In the genomic region with DNA sequence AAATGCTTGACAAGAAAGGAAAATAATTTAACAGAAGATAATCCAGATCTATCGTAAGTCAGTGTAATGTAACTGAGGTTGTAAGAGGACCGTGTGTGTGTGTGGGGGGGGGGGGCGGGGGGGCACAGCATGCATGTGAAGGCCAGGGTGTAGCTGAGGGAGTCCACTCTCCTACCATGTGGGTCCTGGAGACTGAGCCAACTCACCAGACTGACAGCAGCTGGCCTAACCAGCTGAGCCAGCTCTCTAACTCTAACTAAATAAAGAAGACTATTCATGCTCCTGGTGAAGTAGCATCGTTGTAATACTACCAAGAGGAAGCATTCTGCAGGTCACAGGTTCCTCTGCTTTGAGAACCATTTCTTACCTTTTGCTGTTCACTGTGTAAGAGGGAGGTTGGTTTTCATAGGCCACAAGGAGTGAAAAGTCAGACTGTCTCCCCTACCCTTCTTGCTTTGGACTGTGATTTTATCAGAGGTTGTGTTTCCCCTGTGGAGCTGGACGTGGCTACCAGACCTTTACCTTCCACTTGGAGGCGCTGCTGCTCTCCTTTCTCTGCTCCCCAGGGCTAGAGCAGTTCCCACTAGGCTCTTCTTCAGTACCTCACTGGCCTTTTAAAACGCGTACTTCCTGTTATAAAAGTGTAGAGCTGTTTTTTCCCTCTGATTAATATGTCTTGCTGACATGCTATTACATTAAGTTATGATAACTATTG, we compare ENCODE assay signal across 9 mouse cellular contexts. TPM values are rescaled to one million over a fixed set of nuclear protein-coding genes. Genes with fewer than 3 reads are reported as not detected.
DNase-seq lines count a peak whose midpoint lies in the region; ATAC-seq and TF ChIP-seq lines count a peak whose summit lies in the region.
"Had no signal": no experiment of that assay in that cellular context is flagged by ENCODE, and none has a peak within 500 bp of the region (broad histone marks: within the 10 kb centered on the region; RNA-seq: fewer than 3 reads in every experiment).

No protein-coding gene starts in this region.

- H3K9me3 ChIP-seq in forebrain, embryonic 13.5 days (replicated peaks): no peaks in the 10 kb centered on the region
- H3K9me3 ChIP-seq in forebrain, embryonic 12.5 days: no peaks in the 10 kb centered on the region
- H3K9me3 ChIP-seq in liver, embryonic 11.5 days (ENCODE audit: control insufficient read depth, low read length): no peaks in the 10 kb centered on the region
- H3K9me3 ChIP-seq: hindbrain, embryonic 15.5 days had no signal

- H3K27ac ChIP-seq in forebrain, embryonic 13.5 days: no peak overlapping the region
- no peak overlapping the region for H3K27ac ChIP-seq in forebrain, embryonic 12.5 days
- H3K27ac ChIP-seq in liver, adult 2 months (replicated peaks; ENCODE audit: insufficient read depth, low read depth, low read length): no peak overlapping the region
- H3K27ac ChIP-seq in liver, embryonic 11.5 days (ENCODE audit: low read depth, low read length): no peak overlapping the region
- H3K27ac ChIP-seq: hindbrain, embryonic 15.5 days had no signal

- no peaks in the 10 kb centered on the region for H3K79me2 ChIP-seq in liver, adult 2 months (ENCODE audit: control insufficient read depth, insufficient read depth, low read length)

- no peak overlapping the region for H3K4me2 ChIP-seq in forebrain, embryonic 13.5 days
- H3K4me2 ChIP-seq in forebrain, embryonic 12.5 days: no peak overlapping the region
- no peak overlapping the region for H3K4me2 ChIP-seq in liver, embryonic 11.5 days
- H3K4me2 ChIP-seq: hindbrain, embryonic 15.5 days had no signal

- H3K9ac ChIP-seq in forebrain, embryonic 13.5 days: no peak overlapping the region
- no peak overlapping the region for H3K9ac ChIP-seq in forebrain, embryonic 12.5 days
- H3K9ac ChIP-seq in liver, adult 2 months (ENCODE audit: low read depth, low read length): no peak overlapping the region
- no peak overlapping the region for H3K9ac ChIP-seq in liver, embryonic 11.5 days (ENCODE audit: low read depth, low read length)
- H3K9ac ChIP-seq: hindbrain, embryonic 15.5 days had no signal

- H3K4me3 ChIP-seq in forebrain, embryonic 13.5 days: no peak overlapping the region
- H3K4me3 ChIP-seq in forebrain, embryonic 12.5 days (replicated peaks): no peak overlapping the region
- no peak overlapping the region for H3K4me3 ChIP-seq in liver, adult 2 months (ENCODE audit: insufficient read depth, low read depth, low read length)
- no peak overlapping the region for H3K4me3 ChIP-seq in liver, embryonic 11.5 days (ENCODE audit: low read depth, low read length)
- H3K4me3 ChIP-seq: hindbrain, embryonic 15.5 days had no signal

- peaks cover 29% of the 10 kb centered on the region for H3K36me3 ChIP-seq in forebrain, embryonic 13.5 days (ENCODE audit: poor library complexity, severe bottlenecking)
- H3K36me3 ChIP-seq in forebrain, embryonic 12.5 days (replicated peaks): peaks cover 25% of the 10 kb centered on the region
- peaks cover 16% of the 10 kb centered on the region for H3K36me3 ChIP-seq in liver, adult 2 months (ENCODE audit: control insufficient read depth, insufficient read depth, low read length)
- peaks cover 9% of the 10 kb centered on the region for H3K36me3 ChIP-seq in liver, embryonic 11.5 days (ENCODE audit: control insufficient read depth, insufficient read depth, low read length)

- peak; percentile 43; the same call in 1 of the 2 replicates for ATAC-seq in forebrain, embryonic 13.5 days
- no peak for ATAC-seq in forebrain, embryonic 12.5 days (ENCODE audit: low FRiP score)
- no peak for ATAC-seq in liver, embryonic 11.5 days (replicated peaks; ENCODE audit: low FRiP score)

- TF ChIP-seq POLR2A in liver, adult 2 months (IDR thresholded peaks at IDR 0.05; ENCODE audit: extremely low read depth, insufficient read depth, low read length): no peak

- peak; percentile 64 for TF ChIP-seq CTCF in liver, adult 2 months (IDR thresholded peaks at IDR 0.05; ENCODE audit: low read depth, low read length)

- peak; percentile 6 for DNase-seq in liver, adult 2 months (ENCODE audit: extremely low read depth, low read depth, low spot score)
- DNase-seq in liver, embryonic 11.5 days (ENCODE audit: low spot score): no peak
- peak; percentile 7 for DNase-seq in adipocyte (ENCODE audit: low spot score)
- DNase-seq in induced T-regulatory cell, adult 2 months (ENCODE audit: low read depth): peak; percentile 13
- DNase-seq in thymus, postnatal 0 days (ENCODE audit: low spot score): no peak
- DNase-seq in thymus, postnatal 14 days: no peak

- WGBS in forebrain, embryonic 13.5 days: 67% methylated on average over 8 of the region's 8 CpGs
- WGBS in forebrain, embryonic 12.5 days: 68% methylated on average over 8 of the region's 8 CpGs
- 77% methylated on average over 8 of the region's 8 CpGs for WGBS in liver, adult 2 months
- WGBS in liver, embryonic 11.5 days: 65% methylated on average over 8 of the region's 8 CpGs

- no peaks in the 10 kb centered on the region for H3K4me1 ChIP-seq in forebrain, embryonic 13.5 days
- H3K4me1 ChIP-seq in forebrain, embryonic 12.5 days: no peaks in the 10 kb centered on the region
- H3K4me1 ChIP-seq in liver, adult 2 months (ENCODE audit: control insufficient read depth, insufficient read depth, low read length): no peaks in the 10 kb centered on the region
- no peaks in the 10 kb centered on the region for H3K4me1 ChIP-seq in liver, embryonic 11.5 days (replicated peaks; ENCODE audit: control insufficient read depth, insufficient read depth, low read length)
- H3K4me1 ChIP-seq: hindbrain, embryonic 15.5 days had no signal

- no peaks in the 10 kb centered on the region for H3K27me3 ChIP-seq in forebrain, embryonic 13.5 days
- H3K27me3 ChIP-seq in forebrain, embryonic 12.5 days: no peaks in the 10 kb centered on the region
- no peaks in the 10 kb centered on the region for H3K27me3 ChIP-seq in liver, adult 2 months (ENCODE audit: control insufficient read depth, insufficient read depth, low read length)
- H3K27me3 ChIP-seq in liver, embryonic 11.5 days (replicated peaks; ENCODE audit: control insufficient read depth, insufficient read depth, low read length): no peaks in the 10 kb centered on the region
- H3K27me3 ChIP-seq: hindbrain, embryonic 15.5 days had no signal

RNA-seq across cellular contexts. Expression of gene Impg2, which starts 28.1 kb away (rescaled TPM):
- 0.26 TPM in 2 replicates for polyA plus RNA-seq in forebrain, embryonic 13.5 days (2015; fragmentation: Nextera tagmentation; extraction: Ambion mirVana)
- 0.22 TPM in 2 replicates for polyA plus RNA-seq in forebrain, embryonic 12.5 days (2016; fragmentation: Nextera tagmentation; extraction: Ambion mirVana)
- total RNA-seq in liver, adult 2 months (2014; rRNA removed): 2.9 and 3.2 TPM in 2 replicates
- polyA plus RNA-seq in liver, adult 2 months (2012; rRNA removed): 0.19 and 0.31 TPM in 2 replicates
- 0.12 and 0.16 TPM in 2 replicates for polyA plus RNA-seq in liver, embryonic 11.5 days (2014; fragmentation: Nextera tagmentation; extraction: Ambion mirVana)
- 0.25 and 0.37 TPM in 2 replicates for polyA plus RNA-seq in thymus, postnatal 0 days (2015; fragmentation: Nextera tagmentation; extraction: Ambion mirVana)

Comparison
In these comparisons a context has a peak if more than half of its experiments do, and no peak if none do; other contexts are left out.
1. DNase-seq: peak in liver, adult 2 months (single experiment), adipocyte (single experiment) and induced T-regulatory cell, adult 2 months (single experiment); none in liver, embryonic 11.5 days (single experiment), thymus, postnatal 0 days (single experiment) and thymus, postnatal 14 days (single experiment).